Mouse (Mus musculus) kidney, postnatal 10 days (tissue): ENCODE measurements at regions not wholly inside any gene's neighbourhood (a gene's known extent, or its start where the extent isn't known, plus 50 kb on each side); places are given as distances from the start of the nearest gene placed in this dataset.
A peak's percentile ranks its signal among the peaks of the same experiment; 100 is the strongest.
"Not testable (repeated sequence)": the region's sequence is repeated elsewhere in the genome, so short reads cannot be mapped to it uniquely, and the experiment has no call there.

Source experiments
- DNase-seq: peaks from one replicate; pipeline ENCODE4 v3.0.0; 2021; ENCODE audit warnings: mixed read lengths

GRCm38 (mm10) chr4:146263038-146263685, 106.5 kb downstream of the Zfp600 start:
- DNase-seq, result peak; percentile 19

GRCm38 (mm10) chr4:146263790-146264189, 107.2 kb downstream of the Zfp600 start:
- DNase-seq, result not testable (repeated sequence)

GRCm38 (mm10) chr4:146270119-146270747, 113.6 kb downstream of the Zfp600 start:
- DNase-seq, result not testable (repeated sequence)
